Mouse (Mus musculus) limb, embryonic 13.5 days (tissue): Measurements from ENCODE around the gene Tbck. TPM values are rescaled to one million over a fixed set of nuclear protein-coding genes. Genes with fewer than 3 reads are reported as not detected.

ENCODE experiments used
- ATAC-seq: fragments of 200-750 bp; cut with Nextera tagmentation; 2 replicates; pipeline ENCODE4 v1.8.0; 2017; ENCODE audit warnings: low read depth, moderate number of reproducible peaks, moderate TSS enrichment; ENCODE audit not compliant: low FRiP score
- H3K27ac ChIP-seq: fragments of 300-500 bp; sonication (generic); 2 replicates; pipeline ENCODE4 v1.5.1; 2015; ENCODE audit warnings: inconsistent platforms, mild to moderate bottlenecking, moderate library complexity
- H3K27me3 ChIP-seq: fragments of 300-500 bp; sonication (generic); 2 replicates; pipeline ENCODE4 v1.6.1; 2015; ENCODE audit warnings: mild to moderate bottlenecking, inconsistent platforms
- H3K36me3 ChIP-seq: fragments of 300-500 bp; sonication (generic); 2 replicates; pipeline ENCODE4 v1.6.1; 2015; ENCODE audit warnings: inconsistent platforms, mild to moderate bottlenecking, moderate library complexity
- H3K4me1 ChIP-seq: fragments of 300-500 bp; sonication (generic); 2 replicates; pipeline ENCODE4 v1.6.1; 2015; ENCODE audit warnings: inconsistent platforms
- H3K4me2 ChIP-seq: fragments of 300-500 bp; sonication (generic); replicated peaks from 2 replicates; pipeline ENCODE4 v1.6.1; 2015; ENCODE audit warnings: inconsistent platforms, mild to moderate bottlenecking, moderate library complexity
- H3K4me3 ChIP-seq: fragments of 300-500 bp; sonication (generic); 2 replicates; pipeline ENCODE4 v1.5.1; 2015; ENCODE audit warnings: moderate library complexity, mild to moderate bottlenecking, inconsistent platforms
- H3K9ac ChIP-seq: fragments of 300-500 bp; sonication (generic); 2 replicates; pipeline ENCODE4 v1.6.1; 2015; ENCODE audit warnings: mild to moderate bottlenecking, inconsistent platforms
- H3K9me3 ChIP-seq: fragments of 300-500 bp; sonication (generic); 2 replicates; pipeline ENCODE4 v1.6.1; 2016; ENCODE audit warnings: inconsistent platforms
- WGBS: fragments of 180-500 bp; shearing (Covaris S2); methylation state at CpG from one replicate; pipeline ENCODE4 v1.1.7; 2015; 5-methylcytosine and 5-hydroxymethylcytosine counted together
- polyA plus RNA-seq: library from polyadenylated mRNA; unstranded; fragments of >200 nt; fragmentation: Nextera tagmentation; extraction: Ambion mirVana; gene quantifications from 2 replicates; pipeline ENCODE4 v1.2.1, GENCODE M21; 2015

Gene Tbck
- polyA plus RNA-seq: 30.9 and 31.1 TPM in 2 replicates

GRCm38 (mm10) chr3:132683447-132684230 is at the start of gene Tbck:
Gene Tbck, plus strand, starts transcription at chr3:132684144.
- ATAC-seq: peak; percentile 97
- Histone ChIP-seq H3K36me3 (peaks cover 9% of the 10 kb centered on the region), H3K27ac (peak within 1 kb of the TSS; percentile 90), H3K9ac (peak within 1 kb of the TSS; percentile 93), H3K27me3 (no peaks in the 10 kb centered on the region), H3K4me3 (peak within 1 kb of the TSS; percentile 82), H3K4me2 (peak within 1 kb of the TSS; percentile 88), H3K4me1 (peaks cover 15% of the 10 kb centered on the region), H3K9me3 (no peaks in the 10 kb centered on the region)
- WGBS: under 1% methylated on average over 42 of the region's 42 CpGs

- H3K4me1 ChIP-seq: no peaks in the 10 kb centered on the region
- ATAC-seq: no peak
- 90% methylated on average over 3 of the region's 3 CpGs for whole genome bisulfite sequencing
- no peaks in the 10 kb centered on the region for H3K36me3 ChIP-seq
- H3K4me2 ChIP-seq: no peak overlapping the region
- no peaks in the 10 kb centered on the region for H3K9me3 ChIP-seq
- no peak overlapping the region for H3K4me3 ChIP-seq
- no peak overlapping the region for H3K27ac ChIP-seq
- H3K9ac ChIP-seq: no peak overlapping the region
- no peaks in the 10 kb centered on the region for H3K27me3 ChIP-seq
Measured at GRCm38 (mm10) chr3:132637080-132637479, 46.9 kb upstream of the Tbck start.

DNA sequence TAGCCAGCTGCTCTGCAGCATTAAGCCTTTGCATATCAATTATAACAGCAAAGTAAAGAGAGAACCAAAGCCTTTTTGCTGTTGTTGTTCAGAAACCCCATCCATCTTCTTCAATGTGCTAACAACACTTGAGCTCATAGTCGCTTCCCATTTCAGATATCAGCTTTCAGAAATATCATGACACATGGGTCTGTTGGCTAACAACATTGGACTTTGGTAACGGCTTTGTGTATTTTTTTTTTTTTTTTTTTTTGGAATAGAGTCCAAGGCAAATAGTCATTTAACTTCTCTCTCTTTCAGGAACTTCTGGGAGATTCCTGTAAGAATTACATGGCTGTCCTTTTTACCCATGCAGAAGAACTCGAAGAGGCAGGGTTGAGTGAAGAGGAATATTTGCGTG is 39.9 kb upstream of the Tbck start:
- Histone ChIP-seq H3K4me2 (no peak overlapping the region), H3K9ac (no peak overlapping the region), H3K27me3 (no peaks in the 10 kb centered on the region), H3K4me1 (no peaks in the 10 kb centered on the region), H3K36me3 (no peaks in the 10 kb centered on the region), H3K4me3 (no peak overlapping the region), H3K27ac (no peak overlapping the region), H3K9me3 (no peaks in the 10 kb centered on the region)
- 82% methylated on average over 4 of the region's 4 CpGs for WGBS
- ATAC-seq: no peak

GRCm38 (mm10) chr3:132646814-132647213 is 37.1 kb upstream of the Tbck start:
- Histone ChIP-seq H3K4me3 (no peak overlapping the region), H3K4me2 (no peak overlapping the region), H3K4me1 (no peaks in the 10 kb centered on the region), H3K9me3 (no peaks in the 10 kb centered on the region), H3K36me3 (no peaks in the 10 kb centered on the region), H3K27ac (no peak overlapping the region), H3K9ac (no peak overlapping the region), H3K27me3 (no peaks in the 10 kb centered on the region)
- 56% methylated on average over 1 of the region's 1 CpGs for WGBS
- no peak for ATAC-seq

- 89% methylated on average over 7 of the region's 7 CpGs for WGBS
- Histone ChIP-seq H3K36me3 (no peaks in the 10 kb centered on the region), H3K4me2 (no peak overlapping the region), H3K27ac (no peak overlapping the region), H3K4me3 (no peak overlapping the region), H3K4me1 (no peaks in the 10 kb centered on the region), H3K9ac (no peak overlapping the region), H3K27me3 (no peaks in the 10 kb centered on the region), H3K9me3 (no peaks in the 10 kb centered on the region)
- no peak for ATAC-seq
Measured at GRCm38 (mm10) chr3:132649368-132649767, 34.6 kb upstream of the Tbck start.

- Histone ChIP-seq H3K9me3 (no peaks in the 10 kb centered on the region), H3K4me3 (no peak overlapping the region), H3K9ac (no peak overlapping the region), H3K27ac (no peak overlapping the region), H3K27me3 (no peaks in the 10 kb centered on the region), H3K36me3 (no peaks in the 10 kb centered on the region), H3K4me1 (no peaks in the 10 kb centered on the region), H3K4me2 (no peak overlapping the region)
- no peak for ATAC-seq
- 83% methylated on average over 5 of the region's 5 CpGs for WGBS
Measured at GRCm38 (mm10) chr3:132650191-132650590, 33.8 kb upstream of the Tbck start.

GRCm38 (mm10) chr3:132651776-132652175 is 32.2 kb upstream of the Tbck start:
- Histone ChIP-seq H3K36me3 (no peaks in the 10 kb centered on the region), H3K4me3 (no peak overlapping the region), H3K4me1 (no peaks in the 10 kb centered on the region), H3K9ac (no peak overlapping the region), H3K4me2 (no peak overlapping the region), H3K9me3 (no peaks in the 10 kb centered on the region), H3K27me3 (no peaks in the 10 kb centered on the region), H3K27ac (no peak overlapping the region)
- no peak for ATAC-seq
- 84% methylated on average over 3 of the region's 3 CpGs for WGBS

DNA sequence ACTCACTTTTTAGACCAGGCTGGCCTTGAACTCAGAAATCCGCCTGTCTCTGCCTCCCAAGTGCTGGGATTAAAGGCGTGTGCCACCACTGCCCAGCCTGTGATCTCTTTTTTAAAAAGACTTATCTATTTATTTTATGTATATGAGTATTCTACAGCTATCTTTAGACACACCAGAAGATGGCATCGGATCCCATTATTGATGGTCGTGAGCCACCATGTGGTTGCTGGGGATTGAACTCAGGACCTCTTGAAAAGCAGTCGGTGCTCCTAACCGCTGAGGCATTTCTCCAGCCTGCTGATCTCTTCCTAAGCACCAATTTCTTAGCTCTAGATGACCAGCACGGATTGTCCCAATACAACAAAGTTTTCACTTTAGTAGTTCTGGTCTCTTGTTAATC is 30.0 kb upstream of the Tbck start:
- Histone ChIP-seq H3K27ac (no peak overlapping the region), H3K27me3 (no peaks in the 10 kb centered on the region), H3K4me2 (no peak overlapping the region), H3K9me3 (no peaks in the 10 kb centered on the region), H3K36me3 (peaks cover 7% of the 10 kb centered on the region), H3K9ac (no peak overlapping the region), H3K4me3 (no peak overlapping the region), H3K4me1 (no peaks in the 10 kb centered on the region)
- no peak for ATAC-seq
- WGBS: 88% methylated on average over 7 of the region's 7 CpGs

GRCm38 (mm10) chr3:132655955-132656354 is 28.0 kb upstream of the Tbck start:
- no peak overlapping the region for H3K4me3 ChIP-seq
- H3K36me3 ChIP-seq: peaks cover 26% of the 10 kb centered on the region
- WGBS: 89% methylated on average over 2 of the region's 2 CpGs
- no peaks in the 10 kb centered on the region for H3K27me3 ChIP-seq
- no peak overlapping the region for H3K4me2 ChIP-seq
- H3K9me3 ChIP-seq: no peaks in the 10 kb centered on the region
- no peaks in the 10 kb centered on the region for H3K4me1 ChIP-seq
- H3K9ac ChIP-seq: no peak overlapping the region
- no peak overlapping the region for H3K27ac ChIP-seq
- no peak for ATAC-seq

DNA sequence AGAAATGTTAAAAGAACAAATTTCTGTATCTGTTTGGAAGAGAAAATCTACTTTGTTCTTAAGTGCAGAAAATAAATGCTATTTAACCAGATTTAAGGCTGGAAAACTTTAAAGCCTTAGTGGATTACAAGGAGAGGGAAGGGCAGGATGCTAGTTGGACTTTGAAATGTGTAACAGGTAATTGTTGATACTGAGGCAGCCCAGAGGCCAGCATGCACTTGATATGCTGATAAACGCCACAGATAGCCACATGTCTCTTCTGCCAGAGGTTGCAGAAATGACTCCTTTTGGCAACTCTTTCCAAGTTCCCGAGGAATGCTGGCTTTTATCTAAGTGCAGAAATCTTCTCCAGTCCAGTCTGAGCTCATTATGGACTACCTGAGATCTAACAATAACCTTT is 6.5 kb upstream of the Tbck start:
- H3K27me3 ChIP-seq: no peaks in the 10 kb centered on the region
- no peak overlapping the region for H3K4me2 ChIP-seq
- no peaks in the 10 kb centered on the region for H3K9me3 ChIP-seq
- WGBS: 84% methylated on average over 2 of the region's 2 CpGs
- no peak overlapping the region for H3K27ac ChIP-seq
- peaks cover 29% of the 10 kb centered on the region for H3K36me3 ChIP-seq
- H3K9ac ChIP-seq: no peak overlapping the region
- peaks cover under 1% of the 10 kb centered on the region; the same call in 1 of the 2 replicates for H3K4me1 ChIP-seq
- H3K4me3 ChIP-seq: no peak overlapping the region
- no peak for ATAC-seq

- WGBS: 2% methylated on average over 27 of the region's 27 CpGs
- H3K9me3 ChIP-seq: no peaks in the 10 kb centered on the region
Measured at GRCm38 (mm10) chr3:132684231-132684928, 436 bp downstream of the Tbck start, which contains the start of gene Aimp1. Gene Aimp1, minus strand, starts transcription at chr3:132684370.

DNA sequence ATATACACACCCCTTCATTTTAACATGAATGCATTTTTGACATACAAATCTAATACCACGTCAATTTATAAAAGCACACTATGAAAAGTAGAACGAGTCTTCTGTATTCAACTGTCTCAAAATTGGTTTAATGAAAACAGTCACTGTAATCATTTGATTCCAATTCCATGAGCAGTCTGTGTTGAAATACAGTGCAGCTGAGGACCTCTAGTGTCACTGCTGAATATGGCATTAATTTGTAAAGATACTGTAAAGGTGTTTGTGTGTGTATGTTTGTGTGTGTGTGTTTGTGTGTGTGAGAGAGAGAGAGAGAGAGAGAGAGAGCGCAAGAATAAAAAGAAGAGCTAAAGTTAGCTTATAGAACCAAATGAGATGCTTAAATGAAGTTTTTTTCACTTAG is 17.4 kb downstream of the Tbck start:
- no peak overlapping the region for H3K9ac ChIP-seq
- H3K27ac ChIP-seq: no peak overlapping the region
- H3K4me3 ChIP-seq: no peak overlapping the region
- peaks cover 12% of the 10 kb centered on the region for H3K36me3 ChIP-seq
- H3K4me2 ChIP-seq: no peak overlapping the region
- no peaks in the 10 kb centered on the region for H3K27me3 ChIP-seq
- H3K4me1 ChIP-seq: no peaks in the 10 kb centered on the region
- H3K9me3 ChIP-seq: no peaks in the 10 kb centered on the region
- peak; percentile 54; the same call in 1 of the 2 replicates for ATAC-seq
- 65% methylated on average over 3 of the region's 3 CpGs for WGBS

More at GRCm38 (mm10) chr3:132684231-132684928, 436 bp downstream of the Tbck start, which contains the start of gene Aimp1:
- ATAC-seq: no peak
- peak within 1 kb of the TSS; percentile 88 for H3K4me2 ChIP-seq
- H3K4me3 ChIP-seq: peak within 1 kb of the TSS; percentile 82
- peak within 1 kb of the TSS; percentile 90 for H3K27ac ChIP-seq
- H3K27me3 ChIP-seq: no peaks in the 10 kb centered on the region
- peak within 1 kb of the TSS; percentile 93 for H3K9ac ChIP-seq
- peaks cover 15% of the 10 kb centered on the region for H3K4me1 ChIP-seq
- peaks cover 8% of the 10 kb centered on the region for H3K36me3 ChIP-seq
